Mouse (Mus musculus) kidney, adult 8-10 months (tissue): ENCODE results near the gene Slc5a2.

Source experiments
- DNase-seq, 2 experiments: peaks; one replicate each; pipeline ENCODE4 v3.0.0; 2022

Gene Slc5a2

GRCm38 (mm10) chr7:128302151-128302550 is 36.7 kb downstream of the Slc5a2 start:
- DNase-seq, result no peak

GRCm38 (mm10) chr7:128304198-128304597 is 38.7 kb downstream of the Slc5a2 start:
- no peak for DNase-seq

- DNase-seq, result peak in 1 of 2 experiments; percentile 48
Measured at GRCm38 (mm10) chr7:128304907-128305306, 39.5 kb downstream of the Slc5a2 start.

- no peak for DNase-seq
Measured at GRCm38 (mm10) chr7:128307851-128308250, 42.4 kb downstream of the Slc5a2 start.

GRCm38 (mm10) chr7:128309216-128309615 is 43.8 kb downstream of the Slc5a2 start:
- no peak for DNase-seq

GRCm38 (mm10) chr7:128309776-128310175 is 44.3 kb downstream of the Slc5a2 start:
- no peak for DNase-seq

GRCm38 (mm10) chr7:128310229-128310688 is 44.8 kb downstream of the Slc5a2 start:
- DNase-seq, result no peak

GRCm38 (mm10) chr7:128311263-128311662 is 45.8 kb downstream of the Slc5a2 start:
- no peak for DNase-seq

GRCm38 (mm10) chr7:128311811-128312210 is 46.4 kb downstream of the Slc5a2 start:
- no peak for DNase-seq

GRCm38 (mm10) chr7:128312375-128313059 is 47.1 kb downstream of the Slc5a2 start:
- no peak for DNase-seq

GRCm38 (mm10) chr7:128313601-128314000 is 48.1 kb downstream of the Slc5a2 start:
- DNase-seq, result no peak

GRCm38 (mm10) chr7:128314491-128314890 is 49.0 kb downstream of the Slc5a2 start:
- no peak for DNase-seq

- DNase-seq, result no peak
Measured at GRCm38 (mm10) chr7:128317011-128317410, 51.6 kb downstream of the Slc5a2 start.

GRCm38 (mm10) chr7:128319140-128319539 is 53.7 kb downstream of the Slc5a2 start:
- no peak for DNase-seq

GRCm38 (mm10) chr7:128320219-128320816 is 54.9 kb downstream of the Slc5a2 start:
- no peak for DNase-seq

GRCm38 (mm10) chr7:128321260-128321659 is 55.8 kb downstream of the Slc5a2 start:
- DNase-seq, result no peak
